Mouse (Mus musculus) ES-Bruce4 (cell line): Measurements from ENCODE around the gene Mcf2l. TPM values are rescaled to one million over a fixed set of nuclear protein-coding genes. Genes with fewer than 3 reads are reported as not detected.

ENCODE experiments used
- H3K27ac ChIP-seq: 2 replicates; pipeline ENCODE4 v1.5.1; 2012; ENCODE audit warnings: low read length, inconsistent platforms; ENCODE audit not compliant: insufficient read depth
- H3K27me3 ChIP-seq: 2 replicates; pipeline ENCODE4 v1.6.1; 2012; ENCODE audit warnings: mild to moderate bottlenecking, low read length, inconsistent platforms; ENCODE audit not compliant: control insufficient read depth, poor library complexity, insufficient read depth, severe bottlenecking
- H3K36me3 ChIP-seq: 2 replicates; pipeline ENCODE4 v1.6.1; 2012; ENCODE audit warnings: inconsistent platforms, mild to moderate bottlenecking, low read length, moderate library complexity; ENCODE audit not compliant: control insufficient read depth, poor library complexity, insufficient read depth, severe bottlenecking
- H3K4me1 ChIP-seq: one replicate; pipeline ENCODE4 v1.8.1; 2011; ENCODE audit warnings: low read length; ENCODE audit not compliant: control insufficient read depth, insufficient read depth
- H3K4me3 ChIP-seq: 2 replicates; pipeline ENCODE4 v1.5.1; 2011; ENCODE audit warnings: low read depth, mild to moderate bottlenecking, low read length
- H3K9ac ChIP-seq: 2 replicates; pipeline ENCODE4 v1.6.1; 2012; ENCODE audit warnings: low read depth, mild to moderate bottlenecking, inconsistent platforms; ENCODE audit not compliant: poor library complexity, severe bottlenecking
- H3K9me3 ChIP-seq: replicated peaks from 2 replicates; pipeline ENCODE4 v1.6.1; 2012; ENCODE audit warnings: mild to moderate bottlenecking, low read length, inconsistent platforms; ENCODE audit not compliant: control insufficient read depth, poor library complexity, insufficient read depth, severe bottlenecking
- CTCF ChIP-seq: IDR thresholded peaks from one replicate; pipeline ENCODE4 v1.8.1; 2011; ENCODE audit warnings: low read depth, low read length
- EP300 ChIP-seq: IDR thresholded peaks from 2 replicates; pipeline ENCODE4 v1.6.1; 2011; ENCODE audit warnings: low read depth, low read length; ENCODE audit not compliant: insufficient read depth
- POLR2A ChIP-seq: IDR thresholded peaks from one replicate; pipeline ENCODE4 v1.8.1; 2011; ENCODE audit warnings: low read length; ENCODE audit not compliant: insufficient read depth
- polyA plus RNA-seq: library from polyadenylated mRNA; stranded (reverse); fragments of >200 nt; gene quantifications from 2 replicates; pipeline ENCODE4 v1.2.4, GENCODE M21; 2011; ENCODE audit warnings: low read depth; ENCODE audit not compliant: missing spikeins, insufficient read depth, insufficient read length

Mcf2l gene
- polyA plus RNA-seq, 1 experiment, result 18.3 TPM

GRCm38 (mm10) chr8:13019560-13019959 is 146.0 kb downstream of the Mcf2l start:
- no peaks in the 10 kb centered on the region for H3K4me1 ChIP-seq
- TF ChIP-seq CTCF (no peak), POLR2A (no peak), EP300 (no peak)
- H3K4me3 ChIP-seq, result no peak overlapping the region
- no peaks in the 10 kb centered on the region for H3K9me3 ChIP-seq
- H3K36me3 ChIP-seq, result no peaks in the 10 kb centered on the region
- H3K27me3 ChIP-seq, result no peaks in the 10 kb centered on the region
- no peak overlapping the region for H3K9ac ChIP-seq
- H3K27ac ChIP-seq, result no peak overlapping the region

- H3K27ac ChIP-seq, result no peak overlapping the region
- TF ChIP-seq POLR2A (no peak), EP300 (no peak), CTCF (no peak)
- no peaks in the 10 kb centered on the region for H3K27me3 ChIP-seq
Measured at GRCm38 (mm10) chr8:13021830-13022229, 148.2 kb downstream of the Mcf2l start.

DNA sequence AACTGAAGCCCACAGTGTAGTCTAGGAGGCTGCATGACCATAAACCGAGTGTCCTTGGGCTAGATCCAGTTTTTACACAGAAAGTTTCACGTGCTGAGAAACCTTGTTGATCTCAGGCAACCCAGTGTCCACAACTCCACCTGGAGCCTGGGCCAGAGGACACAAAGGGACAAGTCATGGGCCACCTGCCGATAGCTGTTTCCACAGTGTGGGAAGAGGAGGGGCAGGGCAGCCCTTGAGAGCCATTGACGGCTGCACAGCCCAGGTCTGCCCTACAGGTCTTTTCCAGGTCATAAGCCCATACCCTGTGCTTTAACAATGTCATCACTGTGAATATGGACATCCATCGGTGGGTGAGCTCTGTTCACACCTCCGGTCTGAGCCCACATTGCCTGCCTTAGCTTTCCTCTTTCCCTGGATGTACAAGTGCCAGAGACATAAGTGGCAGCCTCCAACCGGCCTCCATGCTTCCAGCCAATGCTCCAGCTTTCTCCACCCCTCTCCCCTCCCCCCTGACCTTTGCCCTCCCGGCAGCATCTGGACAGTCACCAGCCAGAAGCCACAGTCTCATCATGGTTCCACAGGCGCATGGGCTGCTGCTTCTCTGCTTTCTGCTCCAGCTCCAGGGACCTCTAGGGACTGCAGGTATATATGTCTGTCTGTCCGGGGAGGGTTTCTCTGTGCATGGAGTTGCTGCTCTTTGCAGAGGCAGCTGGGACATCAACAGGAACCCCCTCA is 152.1 kb downstream of the Mcf2l start, which contains the start of gene F7:
Gene F7 (plus strand): TSS at position 548 of the 738 bp plus-strand sequence.
- H3K4me1 ChIP-seq, result no peaks in the 10 kb centered on the region
- no peaks in the 10 kb centered on the region for H3K9me3 ChIP-seq
- H3K36me3 ChIP-seq, result no peaks in the 10 kb centered on the region
- no peak within 1 kb of the TSS for H3K9ac ChIP-seq
- no peak for TF ChIP-seq EP300
- no peak for TF ChIP-seq POLR2A
- no peak for TF ChIP-seq CTCF
- H3K27me3 ChIP-seq, result no peaks in the 10 kb centered on the region
- no peak within 1 kb of the TSS for H3K27ac ChIP-seq
- H3K4me3 ChIP-seq, result no peak within 1 kb of the TSS

More at GRCm38 (mm10) chr8:13021830-13022229, 148.2 kb downstream of the Mcf2l start:
- Histone ChIP-seq H3K36me3 (no peaks in the 10 kb centered on the region), H3K9ac (no peak overlapping the region), H3K4me3 (no peak overlapping the region), H3K9me3 (no peaks in the 10 kb centered on the region), H3K4me1 (no peaks in the 10 kb centered on the region)

GRCm38 (mm10) chr8:13027615-13028014 is 154.0 kb downstream of the Mcf2l start:
- Histone ChIP-seq H3K27ac (no peak overlapping the region), H3K4me3 (no peak overlapping the region), H3K9me3 (no peaks in the 10 kb centered on the region), H3K36me3 (no peaks in the 10 kb centered on the region), H3K9ac (no peak overlapping the region), H3K4me1 (no peaks in the 10 kb centered on the region), H3K27me3 (no peaks in the 10 kb centered on the region)
- TF ChIP-seq EP300, result no peak
- TF ChIP-seq POLR2A, result no peak
- TF ChIP-seq CTCF, result no peak

DNA sequence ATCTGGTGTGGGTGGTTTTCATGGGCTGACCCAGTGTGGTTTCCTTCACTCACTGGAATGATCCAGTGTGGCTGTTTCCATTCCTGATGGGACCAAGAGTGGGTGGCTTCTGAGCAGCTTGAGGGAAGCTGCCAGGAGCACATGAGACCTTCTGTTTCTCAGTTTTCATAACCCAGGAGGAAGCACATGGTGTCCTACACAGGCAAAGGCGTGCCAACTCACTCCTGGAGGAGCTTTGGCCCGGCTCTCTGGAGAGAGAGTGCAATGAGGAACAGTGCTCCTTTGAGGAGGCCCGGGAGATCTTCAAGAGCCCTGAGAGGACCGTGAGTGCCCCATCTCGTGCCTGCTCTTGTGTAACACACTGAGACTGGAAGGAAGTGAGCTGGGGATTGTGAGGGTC is 154.9 kb downstream of the Mcf2l start:
- no peak for TF ChIP-seq EP300
- TF ChIP-seq CTCF, result no peak
- TF ChIP-seq POLR2A, result no peak
- H3K4me1 ChIP-seq, result no peaks in the 10 kb centered on the region
- H3K4me3 ChIP-seq, result no peak overlapping the region

GRCm38 (mm10) chr8:13036346-13036812 is 162.8 kb downstream of the Mcf2l start:
- H3K4me3 ChIP-seq, result no peak overlapping the region
- no peaks in the 10 kb centered on the region for H3K9me3 ChIP-seq
- TF ChIP-seq CTCF (no peak), EP300 (no peak), POLR2A (no peak)
- no peak overlapping the region for H3K9ac ChIP-seq
- no peaks in the 10 kb centered on the region for H3K36me3 ChIP-seq
- no peaks in the 10 kb centered on the region for H3K27me3 ChIP-seq
- no peaks in the 10 kb centered on the region for H3K4me1 ChIP-seq
- H3K27ac ChIP-seq, result no peak overlapping the region

More for the DNA sequence above, 154.9 kb downstream of the Mcf2l start:
- Histone ChIP-seq H3K27me3 (no peaks in the 10 kb centered on the region), H3K36me3 (no peaks in the 10 kb centered on the region), H3K9ac (no peak overlapping the region), H3K9me3 (no peaks in the 10 kb centered on the region), H3K27ac (no peak overlapping the region)
